Comparison of ENCODE assay signal across 8 mouse cellular contexts in genomic region chr11:54027131-54028043, GRCm38 (mm10). TPM values are rescaled to one million over a fixed set of nuclear protein-coding genes. Genes with fewer than 3 reads are reported as not detected.
A peak's percentile ranks its signal among the peaks of the same experiment; 100 is the strongest.
DNase-seq lines count a peak whose midpoint lies in the region; ATAC-seq and TF ChIP-seq lines count a peak whose summit lies in the region.

No protein-coding gene starts in this region.

- no peaks in the 10 kb centered on the region for H3K36me3 ChIP-seq in heart, embryonic 10.5 days
- no peaks in the 10 kb centered on the region for H3K36me3 ChIP-seq in E14TG2a.4 (ENCODE audit: insufficient read depth, low read length)
- H3K36me3 ChIP-seq in intestine, embryonic 16.5 days (ENCODE audit: control insufficient read depth, insufficient read depth, low read length), result no peaks in the 10 kb centered on the region
- H3K36me3 ChIP-seq in midbrain, postnatal 0 days (ENCODE audit: insufficient read depth, low read length), result no peaks in the 10 kb centered on the region

- H3K4me2 ChIP-seq in intestine, embryonic 16.5 days (ENCODE audit: low read depth, low read length), result peak overlapping the region; percentile 99
- peak overlapping the region; percentile 89 for H3K4me2 ChIP-seq in midbrain, postnatal 0 days (ENCODE audit: low read depth, low read length, poor library complexity, severe bottlenecking)

- WGBS in heart, embryonic 10.5 days, result 17% methylated on average over 31 of the region's 31 CpGs
- 18% methylated on average over 31 of the region's 31 CpGs for WGBS in intestine, embryonic 16.5 days
- 17% methylated on average over 31 of the region's 31 CpGs for WGBS in midbrain, postnatal 0 days

- H3K9ac ChIP-seq in intestine, embryonic 16.5 days (ENCODE audit: low read depth, low read length), result peak overlapping the region; percentile 77
- H3K9ac ChIP-seq in midbrain, postnatal 0 days (replicated peaks; ENCODE audit: low read length, poor library complexity, severe bottlenecking), result peak overlapping the region; percentile 84

- ATAC-seq in common myeloid progenitor, adult 5-6 weeks (replicated peaks; ENCODE audit: low read depth, poor library complexity, severe bottlenecking), result peak; percentile 23
- no peak for ATAC-seq in intestine, embryonic 16.5 days
- peak; percentile 32; the same call in 1 of the 2 replicates for ATAC-seq in midbrain, postnatal 0 days (ENCODE audit: low FRiP score)

- peaks cover 19% of the 10 kb centered on the region for H3K4me1 ChIP-seq in heart, embryonic 10.5 days
- peaks cover 17% of the 10 kb centered on the region for H3K4me1 ChIP-seq in E14TG2a.4 (replicated peaks; ENCODE audit: low read depth, low read length)
- H3K4me1 ChIP-seq in intestine, embryonic 16.5 days (ENCODE audit: control insufficient read depth, insufficient read depth, low read length), result 0 out of 2 replicates have a peak, but pooled peaks cover 4% of the 10 kb centered on the region
- H3K4me1 ChIP-seq in midbrain, postnatal 0 days (ENCODE audit: insufficient read depth, low read length), result peaks cover 14% of the 10 kb centered on the region

- peaks cover 51% of the 10 kb centered on the region for H3K27me3 ChIP-seq in heart, embryonic 10.5 days (ENCODE audit: insufficient read depth, poor library complexity, severe bottlenecking)
- H3K27me3 ChIP-seq in E14TG2a.4 (ENCODE audit: insufficient read depth, low read length), result peaks cover 66% of the 10 kb centered on the region
- H3K27me3 ChIP-seq in intestine, embryonic 16.5 days (replicated peaks; ENCODE audit: control insufficient read depth, insufficient read depth, low read length), result peaks cover 7% of the 10 kb centered on the region; the same call in 1 of the 2 replicates
- no peaks in the 10 kb centered on the region for H3K27me3 ChIP-seq in midbrain, postnatal 0 days (ENCODE audit: insufficient read depth, low read length)

- H3K4me3 ChIP-seq in heart, embryonic 10.5 days, result peak overlapping the region; percentile 72
- peak overlapping the region; percentile 76 for H3K4me3 ChIP-seq in E14TG2a.4 (replicated peaks; ENCODE audit: low read length)
- peak overlapping the region; percentile 61 for H3K4me3 ChIP-seq in intestine, embryonic 16.5 days (ENCODE audit: low read length)
- peak overlapping the region; percentile 55 for H3K4me3 ChIP-seq in midbrain, postnatal 0 days (ENCODE audit: low read depth, low read length)

- no peaks in the 10 kb centered on the region for H3K9me3 ChIP-seq in heart, embryonic 10.5 days
- H3K9me3 ChIP-seq in E14TG2a.4 (ENCODE audit: low read length), result no peaks in the 10 kb centered on the region; the same call in 1 of the 2 replicates
- H3K9me3 ChIP-seq in intestine, embryonic 16.5 days (ENCODE audit: control insufficient read depth, low read length), result no peaks in the 10 kb centered on the region
- no peaks in the 10 kb centered on the region for H3K9me3 ChIP-seq in midbrain, postnatal 0 days (ENCODE audit: low read length)

- TF ChIP-seq CTCF in E14TG2a.4 (conservative IDR thresholded peaks at IDR 0.05; ENCODE audit: low read length), result no peak
- TF ChIP-seq CTCF in midbrain, postnatal 0 days (IDR thresholded peaks at IDR 0.05), result no peak

- DNase-seq in heart, embryonic 10.5 days (ENCODE audit: low spot score), result no peak
- no peak for DNase-seq in heart, adult 11 months
- peak; percentile 7 for DNase-seq in midbrain, postnatal 0 days (ENCODE audit: low spot score)
- no peak for DNase-seq in thymus, postnatal 14 days
- no peak for DNase-seq in right cerebral cortex, postnatal 10 days (ENCODE audit: low spot score in 2 of 2)

- H3K27ac ChIP-seq in heart, embryonic 10.5 days, result peak overlapping the region; percentile 85
- no peak overlapping the region for H3K27ac ChIP-seq in intestine, embryonic 16.5 days (ENCODE audit: low read length)
- peak overlapping the region; percentile 57 for H3K27ac ChIP-seq in midbrain, postnatal 0 days (ENCODE audit: low read depth, low read length)

RNA-seq across cellular contexts. Expression of gene Slc22a4, which starts 0.5 kb away (rescaled TPM):
- polyA plus RNA-seq in heart, embryonic 10.5 days (2016; fragmentation: Nextera tagmentation; extraction: Ambion mirVana), result 3.4 and 4.5 TPM in 2 replicates
- 4.8 and 6.5 TPM in 2 replicates for total RNA-seq in common myeloid progenitor, adult 5-6 weeks (2017)
- 0.87 and 1.4 TPM in 2 replicates for polyA plus RNA-seq in intestine, embryonic 16.5 days (2015; fragmentation: Nextera tagmentation; extraction: Ambion mirVana)
- total RNA-seq in midbrain, postnatal 0 days (2014; rRNA removed), result 6.2 and 8.3 TPM in 2 replicates
- 7.8 and 8.7 TPM in 2 replicates for polyA plus RNA-seq in midbrain, postnatal 0 days (2015; fragmentation: Nextera tagmentation; extraction: Ambion mirVana)

RNA-seq across cellular contexts. Expression of gene Pdlim4, which starts 41.4 kb away (rescaled TPM):
- 12.9 and 27.8 TPM in 2 replicates for polyA plus RNA-seq in heart, embryonic 10.5 days (2016; fragmentation: Nextera tagmentation; extraction: Ambion mirVana)
- 0.41 TPM in 1 of 2 replicates, not detected in the other for total RNA-seq in common myeloid progenitor, adult 5-6 weeks (2017)
- polyA plus RNA-seq in intestine, embryonic 16.5 days (2015; fragmentation: Nextera tagmentation; extraction: Ambion mirVana), result 35.7 and 37.8 TPM in 2 replicates
- 19.5 and 31.7 TPM in 2 replicates for total RNA-seq in midbrain, postnatal 0 days (2014; rRNA removed)
- 32.8 and 35.1 TPM in 2 replicates for polyA plus RNA-seq in midbrain, postnatal 0 days (2015; fragmentation: Nextera tagmentation; extraction: Ambion mirVana)

RNA-seq across cellular contexts. Expression of gene Slc22a21, which starts 47.3 kb away (rescaled TPM):
- 1.7 and 2.7 TPM in 2 replicates for polyA plus RNA-seq in heart, embryonic 10.5 days (2016; fragmentation: Nextera tagmentation; extraction: Ambion mirVana)
- 1.6 and 1.9 TPM in 2 replicates for total RNA-seq in common myeloid progenitor, adult 5-6 weeks (2017)
- 6.1 and 7.1 TPM in 2 replicates for polyA plus RNA-seq in intestine, embryonic 16.5 days (2015; fragmentation: Nextera tagmentation; extraction: Ambion mirVana)
- 4.4 and 6.7 TPM in 2 replicates for total RNA-seq in midbrain, postnatal 0 days (2014; rRNA removed)
- polyA plus RNA-seq in midbrain, postnatal 0 days (2015; fragmentation: Nextera tagmentation; extraction: Ambion mirVana), result 4.7 and 5.9 TPM in 2 replicates
